Mouse (Mus musculus) right cerebral cortex, postnatal 36 days (tissue): ENCODE measurements around the gene Slc29a4.

Experiments used
- DNase-seq, 2 experiments: peaks; one replicate each; pipeline ENCODE4 v3.0.0; 2022; ENCODE audit warnings: low spot score in 2 of 2, mixed read lengths in 1 of 2

The Slc29a4 gene

DNA sequence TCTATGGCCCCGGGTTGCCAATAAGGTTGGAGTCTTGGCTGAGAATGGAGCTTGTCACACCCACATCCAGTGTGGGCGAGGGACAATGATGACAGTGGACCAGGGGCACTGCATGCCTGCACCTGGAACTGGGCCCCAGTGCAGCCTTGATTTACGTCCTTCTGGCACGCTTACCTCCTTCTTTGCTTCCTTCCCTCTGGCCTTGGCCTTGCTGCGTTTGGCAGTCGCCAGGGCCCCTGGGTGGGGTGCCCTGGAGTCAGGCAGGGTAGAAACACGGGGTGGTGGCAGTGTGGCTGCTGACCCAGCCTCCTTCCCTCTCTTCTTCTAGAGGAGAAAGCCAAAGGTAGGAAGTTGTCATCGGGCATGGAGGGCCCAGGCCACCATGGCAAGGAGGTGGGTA is 47.6 kb downstream of the Slc29a4 start:
- DNase-seq = no peak

GRCm38 (mm10) chr5:142747026-142747629 is 54.8 kb downstream of the Slc29a4 start:
- no peak for DNase-seq

DNA sequence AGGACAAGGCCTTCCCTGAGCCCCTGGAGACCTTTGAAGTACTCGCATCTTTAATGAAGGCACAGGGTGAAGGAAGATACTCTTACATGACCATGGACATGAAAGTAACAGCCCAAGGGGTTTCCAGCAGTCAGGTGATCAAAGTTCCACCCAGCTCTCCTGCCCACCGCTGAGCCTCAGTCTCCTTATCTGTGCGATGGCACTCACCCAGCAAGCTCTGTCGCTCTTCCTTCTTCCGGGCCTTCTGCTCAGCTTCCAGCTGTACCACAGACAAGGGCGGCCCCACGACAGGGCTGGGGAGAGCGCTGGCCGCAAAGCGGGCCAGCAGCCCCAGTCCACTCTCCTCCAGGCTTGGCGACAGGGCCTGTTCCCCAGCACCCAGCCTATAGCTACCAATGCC is 57.9 kb downstream of the Slc29a4 start:
- no peak for DNase-seq

GRCm38 (mm10) chr5:142752241-142752640 is 59.9 kb downstream of the Slc29a4 start:
- DNase-seq = no peak

DNA sequence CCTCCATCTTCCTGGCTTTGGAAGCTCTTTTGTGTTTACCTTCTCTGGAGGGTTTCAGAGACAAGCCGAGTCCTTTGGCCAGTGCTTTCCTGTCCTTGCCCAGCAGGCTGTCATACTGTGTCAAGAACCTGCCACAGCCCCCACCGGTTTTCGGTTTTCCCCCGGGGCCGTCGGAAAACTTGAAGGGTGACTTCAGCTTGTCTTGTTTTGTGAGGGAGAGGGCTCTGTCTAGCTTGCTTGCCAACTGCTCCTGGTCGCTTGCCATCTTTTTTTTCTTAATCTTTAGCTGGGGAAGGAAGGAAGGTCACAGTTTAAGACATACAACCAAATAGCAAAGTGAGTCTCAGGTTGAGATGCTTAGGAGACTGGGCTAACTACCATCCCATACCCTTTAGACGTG is 67.5 kb downstream of the Slc29a4 start:
- DNase-seq = no peak

DNA sequence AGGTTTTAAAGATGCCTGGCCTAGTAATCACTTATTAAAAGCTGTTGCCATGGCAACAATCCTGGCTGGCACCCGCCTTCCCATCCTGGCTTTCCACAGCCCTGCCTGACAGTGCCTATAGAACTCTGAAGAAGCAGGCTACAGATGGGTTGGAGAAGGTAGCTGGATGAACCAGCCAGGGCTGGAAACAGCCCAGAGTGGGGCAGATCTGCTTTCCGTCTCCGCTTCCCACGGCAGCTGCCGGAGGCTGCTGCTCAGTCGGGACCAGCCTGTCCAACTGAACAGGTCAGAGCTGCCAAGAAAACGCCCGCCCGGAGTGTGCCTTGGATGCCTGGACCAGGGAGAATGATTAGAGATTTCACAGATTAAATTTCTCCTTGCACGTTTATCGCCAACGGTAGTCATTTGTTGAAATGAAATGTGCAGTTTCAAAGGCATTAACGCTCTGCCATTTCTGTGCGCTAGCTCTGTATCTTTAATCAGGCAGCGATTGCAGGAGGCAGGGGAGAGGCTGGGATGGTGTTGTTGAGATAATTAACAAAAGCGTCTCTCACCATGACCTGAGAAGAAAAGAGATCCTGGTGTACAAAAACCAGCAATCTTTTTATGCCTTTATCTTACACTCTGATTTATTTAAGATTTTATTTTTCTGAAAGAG is 69.1 kb downstream of the Slc29a4 start:
- DNase-seq = peak; percentile 71 to 83

DNA sequence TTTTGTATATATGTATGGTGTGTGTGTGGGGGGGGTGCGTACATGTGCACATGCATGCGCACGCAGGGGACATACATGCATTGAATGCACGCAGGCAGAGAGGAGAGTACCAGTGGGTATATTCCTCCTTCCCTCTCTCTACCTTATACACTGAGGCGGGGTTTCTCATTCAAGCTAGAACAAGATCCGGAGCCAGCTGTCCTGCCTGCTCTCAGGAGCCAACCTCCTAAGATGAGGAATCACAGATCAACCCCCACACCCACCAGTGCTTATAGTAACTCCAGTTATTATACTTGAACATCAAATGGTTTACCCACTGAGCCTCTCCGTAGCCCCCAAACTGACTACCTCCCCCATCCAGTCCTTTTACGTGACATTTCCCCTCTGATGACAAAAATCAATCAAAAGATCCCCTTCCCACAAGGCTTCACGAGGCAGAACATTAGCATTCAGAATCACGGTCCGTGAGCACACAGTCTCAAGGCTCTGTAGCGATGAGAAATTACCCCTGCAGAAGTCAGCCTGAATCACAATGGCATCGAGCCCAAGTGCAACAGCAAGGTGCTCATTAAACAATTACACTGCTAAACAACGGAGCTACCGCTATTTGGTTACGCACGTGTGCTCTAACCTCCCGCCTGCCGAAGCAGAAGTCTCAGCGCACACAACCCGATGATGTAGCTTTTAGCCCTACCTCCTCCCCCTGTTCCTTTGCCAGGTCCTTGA is 69.9 kb downstream of the Slc29a4 start:
- DNase-seq = no peak

- DNase-seq = no peak
Measured at GRCm38 (mm10) chr5:142764306-142764705, 72.0 kb downstream of the Slc29a4 start.

GRCm38 (mm10) chr5:142764889-142765288 is 72.6 kb downstream of the Slc29a4 start:
- DNase-seq = no peak

GRCm38 (mm10) chr5:142766708-142767107 is 74.4 kb downstream of the Slc29a4 start:
- no peak for DNase-seq

DNA sequence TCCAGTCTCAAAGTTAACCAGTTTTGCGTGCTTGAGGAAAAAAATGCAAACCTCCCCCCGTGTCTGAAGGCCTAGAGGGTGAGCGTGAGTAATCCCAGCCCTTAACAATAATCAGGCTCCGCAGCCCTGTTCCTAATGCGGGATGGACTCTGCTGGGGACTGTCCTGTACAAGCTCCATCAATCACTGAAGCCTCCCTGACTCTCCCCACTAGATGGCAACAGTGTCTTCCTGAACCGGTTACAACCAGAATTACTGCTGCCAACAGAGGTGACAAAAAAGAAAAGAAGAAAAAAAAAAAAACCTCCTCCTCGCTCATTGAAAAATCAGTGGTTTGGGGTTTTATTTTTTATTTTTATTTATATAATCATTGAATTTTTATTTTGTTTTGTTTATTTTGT is 75.6 kb downstream of the Slc29a4 start:
- DNase-seq = peak; percentile 55 to 66

- DNase-seq = no peak
Measured at GRCm38 (mm10) chr5:142768352-142769267, 76.3 kb downstream of the Slc29a4 start.

- no peak for DNase-seq
Measured at GRCm38 (mm10) chr5:142769641-142770040, 77.3 kb downstream of the Slc29a4 start.

DNA sequence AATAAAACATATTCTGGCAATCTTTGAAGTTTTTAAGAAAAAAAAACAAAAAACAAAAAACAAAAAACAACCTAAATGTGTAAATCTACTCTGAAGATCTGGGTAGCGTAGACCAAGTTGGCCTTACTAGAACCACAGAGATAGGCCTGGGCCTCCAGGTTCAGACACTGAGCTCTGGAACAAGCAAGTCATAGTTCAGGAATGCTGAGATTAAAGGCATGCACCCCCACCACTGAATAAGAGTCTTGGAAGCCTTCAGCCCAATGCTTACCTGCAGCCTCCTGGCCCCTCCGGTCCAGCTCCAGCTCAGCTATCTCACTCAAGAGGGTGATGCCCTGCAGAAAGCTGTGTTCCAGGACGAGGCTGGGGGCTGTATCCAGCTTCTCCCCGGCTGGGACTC is 78.7 kb downstream of the Slc29a4 start:
- no peak for DNase-seq

DNA sequence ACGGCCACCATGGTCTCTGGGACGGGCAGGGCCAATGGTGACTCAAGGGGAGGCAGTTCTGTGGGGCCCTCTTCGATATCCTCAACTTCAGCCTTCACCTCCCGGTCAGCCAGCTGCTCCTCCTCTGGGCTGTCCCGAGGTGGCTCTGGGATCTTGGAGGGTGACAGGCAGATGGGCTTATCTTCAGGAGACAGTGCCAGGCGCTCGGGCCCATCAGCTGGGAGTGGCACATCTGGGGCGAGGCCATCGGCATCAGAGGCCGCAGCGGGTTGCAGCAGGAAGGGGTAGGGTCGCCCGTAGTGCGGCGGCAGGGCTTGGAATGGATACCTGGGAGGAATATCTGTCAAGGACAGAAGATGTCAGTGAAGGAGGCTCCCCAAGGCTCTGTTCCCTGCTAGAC is 79.7 kb downstream of the Slc29a4 start:
- no peak for DNase-seq
